ENCODE assay signal across 10 mouse cellular contexts in the genomic region with DNA sequence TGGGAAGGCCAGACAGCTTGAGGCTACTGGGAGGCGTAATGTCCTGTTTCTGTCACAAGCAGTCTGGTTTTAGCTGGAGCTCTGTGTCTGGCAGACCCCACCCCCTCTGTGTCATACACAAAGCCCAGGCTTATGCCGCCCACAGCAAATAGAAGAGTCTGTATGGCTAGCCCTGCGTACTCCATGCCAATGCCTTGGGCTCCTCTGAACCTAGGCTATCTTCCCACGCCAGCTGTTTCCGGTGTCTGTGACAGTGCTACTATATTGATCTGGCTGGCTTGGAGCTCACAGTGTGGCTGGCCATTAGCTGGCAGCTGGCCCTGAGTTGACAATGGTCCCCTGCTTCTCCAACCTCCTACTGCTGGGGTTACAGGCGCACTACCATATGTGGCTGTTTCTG. TPM values are rescaled to one million over a fixed set of nuclear protein-coding genes. Genes with fewer than 3 reads are reported as not detected.
DNase-seq lines count a peak whose midpoint lies in the region; ATAC-seq lines count a peak whose summit lies in the region.
"Had no signal": no experiment of that assay in that cellular context is flagged by ENCODE, and none has a peak within 500 bp of the region (broad histone marks: within the 10 kb centered on the region; RNA-seq: fewer than 3 reads in every experiment).

No protein-coding gene starts in this region.

- peak; percentile 26 for DNase-seq in adrenal gland, postnatal 14 days
- no peak for DNase-seq in adrenal gland, adult 18-20 months (ENCODE audit: low spot score in 2 of 2)
- DNase-seq in liver, embryonic 11.5 days (ENCODE audit: low spot score) = no peak
- peak; percentile 8 for DNase-seq in right cerebral cortex, postnatal 4 days
- no peak for DNase-seq in gastrocnemius, postnatal 36 days
- DNase-seq: adrenal gland, adult 8-10 months had no signal

- H3K4me1 ChIP-seq in midbrain, embryonic 16.5 days (ENCODE audit: control insufficient read depth, insufficient read depth, low read length) = no peaks in the 10 kb centered on the region
- H3K4me1 ChIP-seq in midbrain, embryonic 15.5 days = no peaks in the 10 kb centered on the region
- H3K4me1 ChIP-seq in liver, embryonic 11.5 days (replicated peaks; ENCODE audit: control insufficient read depth, insufficient read depth, low read length) = peaks cover 9% of the 10 kb centered on the region; the same call in 1 of the 2 replicates
- H3K4me1 ChIP-seq in forebrain, embryonic 16.5 days (replicated peaks; ENCODE audit: control insufficient read depth, insufficient read depth, low read length) = no peaks in the 10 kb centered on the region

- no peaks in the 10 kb centered on the region for H3K36me3 ChIP-seq in midbrain, embryonic 16.5 days (ENCODE audit: control insufficient read depth, insufficient read depth, low read length)
- no peaks in the 10 kb centered on the region for H3K36me3 ChIP-seq in midbrain, embryonic 15.5 days (replicated peaks)
- H3K36me3 ChIP-seq in liver, embryonic 11.5 days (ENCODE audit: control insufficient read depth, insufficient read depth, low read length) = no peaks in the 10 kb centered on the region
- no peaks in the 10 kb centered on the region for H3K36me3 ChIP-seq in forebrain, embryonic 16.5 days (ENCODE audit: control insufficient read depth, insufficient read depth)

- 83% methylated on average over 6 of the region's 6 CpGs for WGBS in midbrain, embryonic 16.5 days
- WGBS in midbrain, embryonic 15.5 days = 75% methylated on average over 6 of the region's 6 CpGs
- 60% methylated on average over 6 of the region's 6 CpGs for WGBS in liver, embryonic 11.5 days
- 77% methylated on average over 6 of the region's 6 CpGs for WGBS in forebrain, embryonic 16.5 days

- no peak overlapping the region for H3K9ac ChIP-seq in midbrain, embryonic 16.5 days (ENCODE audit: low read depth, low read length)
- no peak overlapping the region for H3K9ac ChIP-seq in midbrain, embryonic 15.5 days
- H3K9ac ChIP-seq in liver, embryonic 11.5 days (ENCODE audit: low read depth, low read length) = no peak overlapping the region
- H3K9ac ChIP-seq in forebrain, embryonic 16.5 days (replicated peaks; ENCODE audit: low read depth, low read length) = no peak overlapping the region

- H3K4me3 ChIP-seq in midbrain, embryonic 16.5 days (ENCODE audit: low read depth, low read length) = no peak overlapping the region
- H3K4me3 ChIP-seq in midbrain, embryonic 15.5 days = no peak overlapping the region
- no peak overlapping the region for H3K4me3 ChIP-seq in liver, embryonic 11.5 days (ENCODE audit: low read depth, low read length)
- no peak overlapping the region for H3K4me3 ChIP-seq in forebrain, embryonic 16.5 days (replicated peaks; ENCODE audit: low read length)
- H3K4me3 ChIP-seq: layer of hippocampus, adult 2 months had no signal

- H3K27ac ChIP-seq in midbrain, embryonic 16.5 days (ENCODE audit: low read length) = no peak overlapping the region
- no peak overlapping the region for H3K27ac ChIP-seq in midbrain, embryonic 15.5 days
- H3K27ac ChIP-seq in liver, embryonic 11.5 days (ENCODE audit: low read depth, low read length) = no peak overlapping the region
- H3K27ac ChIP-seq in forebrain, embryonic 16.5 days (ENCODE audit: low read length) = no peak overlapping the region
- H3K27ac ChIP-seq: layer of hippocampus, adult 2 months had no signal

- H3K27me3 ChIP-seq in midbrain, embryonic 16.5 days (ENCODE audit: control insufficient read depth, insufficient read depth, low read depth, low read length) = no peaks in the 10 kb centered on the region
- H3K27me3 ChIP-seq in midbrain, embryonic 15.5 days (replicated peaks) = no peaks in the 10 kb centered on the region
- no peaks in the 10 kb centered on the region for H3K27me3 ChIP-seq in liver, embryonic 11.5 days (replicated peaks; ENCODE audit: control insufficient read depth, insufficient read depth, low read length)
- no peaks in the 10 kb centered on the region for H3K27me3 ChIP-seq in forebrain, embryonic 16.5 days (replicated peaks; ENCODE audit: control insufficient read depth, insufficient read depth, low read length)

- H3K4me2 ChIP-seq in midbrain, embryonic 16.5 days (ENCODE audit: low read length) = no peak overlapping the region
- H3K4me2 ChIP-seq in midbrain, embryonic 15.5 days = no peak overlapping the region
- no peak overlapping the region for H3K4me2 ChIP-seq in liver, embryonic 11.5 days
- no peak overlapping the region for H3K4me2 ChIP-seq in forebrain, embryonic 16.5 days (ENCODE audit: low read length)

- intact Hi-C loops in gastrocnemius, postnatal 36 days (cut with DNase I) = no loop called here

- ATAC-seq in midbrain, embryonic 16.5 days = 0 out of 2 replicates have a peak, but pooled peaks have one; percentile 45
- ATAC-seq in midbrain, embryonic 15.5 days (replicated peaks) = no peak
- peak; percentile 75 for ATAC-seq in liver, embryonic 11.5 days (replicated peaks; ENCODE audit: low FRiP score)
- no peak for ATAC-seq in forebrain, embryonic 16.5 days

- no peaks in the 10 kb centered on the region for H3K9me3 ChIP-seq in midbrain, embryonic 16.5 days (replicated peaks; ENCODE audit: control insufficient read depth, low read length, poor library complexity, severe bottlenecking)
- no peaks in the 10 kb centered on the region for H3K9me3 ChIP-seq in midbrain, embryonic 15.5 days
- no peaks in the 10 kb centered on the region for H3K9me3 ChIP-seq in liver, embryonic 11.5 days (ENCODE audit: control insufficient read depth, low read length)
- no peaks in the 10 kb centered on the region for H3K9me3 ChIP-seq in forebrain, embryonic 16.5 days (ENCODE audit: control insufficient read depth, low read length)

RNA-seq across cellular contexts. Expression of a gene that starts 37.5 kb away (rescaled TPM):
- total RNA-seq in adrenal gland, postnatal 14 days (2021) = 12.7 and 26.3 TPM in 2 replicates
- 10 to 100 TPM in 1 of 2 experiments, 1 to 10 TPM in 1; 7.9 to 19.0 TPM for total RNA-seq in adrenal gland, adult 18-20 months (2021)
- polyA plus RNA-seq in midbrain, embryonic 16.5 days (2015; fragmentation: Nextera tagmentation; extraction: Ambion mirVana) = 8.9 and 10.5 TPM in 2 replicates
- polyA plus RNA-seq in midbrain, embryonic 15.5 days (2015; fragmentation: Nextera tagmentation; extraction: Ambion mirVana) = 9.7 and 9.9 TPM in 2 replicates
- polyA plus RNA-seq in liver, embryonic 11.5 days (2014; fragmentation: Nextera tagmentation; extraction: Ambion mirVana) = 9.4 and 9.9 TPM in 2 replicates
- total RNA-seq in gastrocnemius, postnatal 36 days (2021) = 1 to 10 TPM; 5.3 to 5.4 TPM
- polyA plus RNA-seq in forebrain, embryonic 16.5 days (2015; fragmentation: Nextera tagmentation; extraction: Ambion mirVana) = 6.4 and 9.9 TPM in 2 replicates

RNA-seq across cellular contexts. Expression of a gene that starts 39.1 kb away (rescaled TPM):
- 52.4 and 59.5 TPM in 2 replicates for total RNA-seq in adrenal gland, postnatal 14 days (2021)
- 10 to 100 TPM; 62.9 to 71.2 TPM for total RNA-seq in adrenal gland, adult 18-20 months (2021)
- polyA plus RNA-seq in midbrain, embryonic 16.5 days (2015; fragmentation: Nextera tagmentation; extraction: Ambion mirVana) = 102 and 104 TPM in 2 replicates
- 86.8 and 98.0 TPM in 2 replicates for polyA plus RNA-seq in midbrain, embryonic 15.5 days (2015; fragmentation: Nextera tagmentation; extraction: Ambion mirVana)
- 59.3 and 67.8 TPM in 2 replicates for polyA plus RNA-seq in liver, embryonic 11.5 days (2014; fragmentation: Nextera tagmentation; extraction: Ambion mirVana)
- total RNA-seq in gastrocnemius, postnatal 36 days (2021) = 10 to 100 TPM; 44.0 to 44.1 TPM
- 83.5 and 89.3 TPM in 2 replicates for polyA plus RNA-seq in forebrain, embryonic 16.5 days (2015; fragmentation: Nextera tagmentation; extraction: Ambion mirVana)

RNA-seq across cellular contexts. Expression of a gene that starts 54.2 kb away (rescaled TPM):
- 285 and 320 TPM in 2 replicates for total RNA-seq in adrenal gland, postnatal 14 days (2021)
- total RNA-seq in adrenal gland, adult 18-20 months (2021) = 100 to 1,000 TPM; 134 to 185 TPM
- polyA plus RNA-seq in midbrain, embryonic 16.5 days (2015; fragmentation: Nextera tagmentation; extraction: Ambion mirVana) = 1,852 and 1,913 TPM in 2 replicates
- polyA plus RNA-seq in midbrain, embryonic 15.5 days (2015; fragmentation: Nextera tagmentation; extraction: Ambion mirVana) = 1,854 and 1,858 TPM in 2 replicates
- polyA plus RNA-seq in liver, embryonic 11.5 days (2014; fragmentation: Nextera tagmentation; extraction: Ambion mirVana) = 843 and 854 TPM in 2 replicates
- 10 to 100 TPM; 34.7 to 38.6 TPM for total RNA-seq in gastrocnemius, postnatal 36 days (2021)
- 1,979 and 2,045 TPM in 2 replicates for polyA plus RNA-seq in forebrain, embryonic 16.5 days (2015; fragmentation: Nextera tagmentation; extraction: Ambion mirVana)

RNA-seq across cellular contexts. Expression of a gene that starts 57.4 kb away (rescaled TPM):
- total RNA-seq in adrenal gland, postnatal 14 days (2021) = 20.6 and 21.9 TPM in 2 replicates
- total RNA-seq in adrenal gland, adult 18-20 months (2021) = 10 to 100 TPM; 11.5 to 16.7 TPM
- 8.6 and 10.3 TPM in 2 replicates for polyA plus RNA-seq in midbrain, embryonic 16.5 days (2015; fragmentation: Nextera tagmentation; extraction: Ambion mirVana)
- polyA plus RNA-seq in midbrain, embryonic 15.5 days (2015; fragmentation: Nextera tagmentation; extraction: Ambion mirVana) = 9.0 and 10.7 TPM in 2 replicates
- polyA plus RNA-seq in liver, embryonic 11.5 days (2014; fragmentation: Nextera tagmentation; extraction: Ambion mirVana) = 19.6 and 23.3 TPM in 2 replicates
- 1 to 10 TPM; 2.9 to 3.5 TPM for total RNA-seq in gastrocnemius, postnatal 36 days (2021)
- polyA plus RNA-seq in forebrain, embryonic 16.5 days (2015; fragmentation: Nextera tagmentation; extraction: Ambion mirVana) = 10.6 and 13.2 TPM in 2 replicates

Comparison
In these comparisons a context has a peak if more than half of its experiments do, and no peak if none do; other contexts are left out.
1. DNase-seq: peak in adrenal gland, postnatal 14 days (single experiment) and right cerebral cortex, postnatal 4 days (single experiment); none in adrenal gland, adult 18-20 months (0 of 2), liver, embryonic 11.5 days (single experiment) and gastrocnemius, postnatal 36 days (0 of 2).
2. ATAC-seq: peak in midbrain, embryonic 16.5 days (single experiment) and liver, embryonic 11.5 days (single experiment); none in midbrain, embryonic 15.5 days (single experiment) and forebrain, embryonic 16.5 days (single experiment).